Mouse (Mus musculus) megakaryocyte, adult 5-6 weeks (primary cell): Measurements from ENCODE around the gene Shroom2. TPM values are rescaled to one million over a fixed set of nuclear protein-coding genes. Genes with fewer than 3 reads are reported as not detected.

Experiments
- ATAC-seq: 2 replicates; pipeline ENCODE4 v1.8.0; 2016; ENCODE audit warnings: mild to moderate bottlenecking, inconsistent platforms; ENCODE audit not compliant: poor library complexity, severe bottlenecking
- total RNA-seq, 2 experiments: library from RNA; stranded (forward) in 1 of 2; stranded (reverse) in 1 of 2; fragments of 153-499, 151-499 nt in 1 of 2; fragments of 221-1000, 200-1000 nt in 1 of 2; gene quantifications; 2 replicates each; pipeline versions ENCODE4 v1.2.3 to v1.2.4; 2015 to 2017

Gene Shroom2
- total RNA-seq, 2 experiments from 2014 or later = 0.11 TPM; not detected in 1

- no peak for ATAC-seq
These were observed 65.6 kb downstream of the Shroom2 start for GRCm38 (mm10) chrX:152703624-152704023.

DNA sequence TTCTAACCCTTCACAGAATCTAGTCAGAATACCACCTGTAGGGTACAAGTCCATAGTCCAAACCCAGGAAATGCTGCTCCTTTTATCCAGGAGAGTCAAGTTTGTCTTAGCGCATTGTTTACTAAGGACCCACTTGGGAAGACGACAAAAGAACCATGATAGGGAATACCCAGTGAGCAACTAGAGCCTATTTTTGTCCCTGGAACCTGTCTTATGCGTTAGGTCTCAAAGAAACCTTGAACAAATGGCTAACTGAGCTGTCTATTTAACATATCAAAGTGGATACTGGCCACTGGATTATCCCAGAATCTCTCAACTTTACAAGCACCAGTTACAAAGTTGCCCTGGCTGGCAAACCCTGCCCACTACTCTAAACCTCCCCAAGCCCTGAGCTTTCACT lies 67.6 kb downstream of the Shroom2 start:
- no peak for ATAC-seq

- no peak for ATAC-seq
These were observed 78.4 kb downstream of the Shroom2 start for GRCm38 (mm10) chrX:152690788-152691291.

DNA sequence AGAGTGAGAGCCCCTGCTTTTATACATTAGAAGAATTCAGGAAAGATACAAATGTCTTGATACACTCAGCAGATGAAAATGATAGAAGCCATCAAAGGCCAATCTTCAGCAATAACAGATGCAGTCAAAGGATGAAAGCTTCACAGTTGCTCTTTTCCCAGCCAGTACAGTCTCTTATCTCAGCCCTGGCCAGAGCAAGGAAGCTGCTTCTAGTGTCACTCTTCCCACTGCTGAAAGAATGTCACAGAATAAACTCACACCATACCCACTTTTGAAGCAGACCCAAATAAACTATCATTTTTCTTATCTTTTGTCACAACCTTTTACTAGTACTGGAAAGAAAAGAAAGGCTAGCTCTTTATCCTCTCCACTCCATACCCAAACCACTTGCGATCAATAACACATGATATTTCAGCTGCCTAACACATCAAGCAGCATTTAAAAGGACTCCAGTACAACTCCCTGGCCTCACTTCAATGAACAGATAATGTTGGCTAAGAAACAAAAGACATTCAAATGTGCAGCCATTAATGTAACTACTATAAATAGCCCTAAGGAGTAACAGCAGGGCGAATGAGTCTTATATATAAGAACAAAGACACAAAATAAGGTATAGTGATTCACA lies 90.0 kb downstream of the Shroom2 start:
- no peak for ATAC-seq

DNA sequence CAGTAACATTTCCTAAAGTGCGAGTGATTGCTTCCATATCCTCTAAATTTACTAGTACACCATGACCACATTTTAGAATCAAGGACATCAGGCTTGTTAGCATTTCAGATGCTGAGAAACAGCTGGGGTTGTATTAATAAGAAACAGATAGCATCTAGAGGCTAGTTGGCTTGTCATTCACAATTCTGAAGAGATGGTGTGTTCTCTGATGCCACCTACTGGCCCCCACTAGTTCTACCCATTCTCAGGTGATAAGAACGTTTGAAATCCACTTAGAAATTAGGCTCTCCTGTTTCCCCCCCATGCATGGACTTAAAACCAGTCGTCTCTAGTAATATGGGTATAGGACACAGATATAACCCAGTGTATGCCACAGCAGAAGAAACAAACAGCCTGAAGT lies 92.9 kb downstream of the Shroom2 start:
- ATAC-seq = no peak

- no peak for ATAC-seq
These were observed 95.8 kb downstream of the Shroom2 start for GRCm38 (mm10) chrX:152673431-152673830.

DNA sequence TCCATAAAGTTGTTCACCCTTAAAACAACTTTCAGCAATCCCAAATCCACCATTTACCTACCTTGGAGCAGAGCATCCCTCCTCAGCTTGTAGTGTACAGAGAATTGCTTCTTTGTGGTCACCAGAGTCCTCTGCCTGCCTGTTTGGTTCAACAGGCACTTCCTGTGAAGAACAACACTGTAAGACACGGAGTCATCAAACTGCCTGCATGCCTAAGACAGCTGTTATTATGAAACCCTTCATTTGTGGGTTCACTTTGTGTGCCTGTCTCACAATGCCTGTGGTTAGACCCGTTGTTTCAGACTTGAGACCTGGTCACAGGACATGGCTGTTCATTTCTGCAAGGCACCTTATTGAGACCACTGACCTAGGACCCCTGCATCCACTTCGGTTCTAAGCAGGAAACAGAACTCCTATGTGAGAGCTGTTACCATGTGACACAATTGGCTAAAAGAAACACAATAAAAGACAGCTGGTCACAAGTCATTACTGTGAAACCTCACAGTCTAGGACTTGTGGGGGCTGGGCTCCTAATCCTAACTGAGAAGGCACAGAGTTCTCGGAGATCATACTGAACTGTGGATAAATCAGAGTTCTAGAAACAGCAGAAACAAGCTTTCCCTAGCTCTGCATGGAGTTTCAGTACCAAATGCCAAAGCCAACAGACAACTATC lies 111.8 kb downstream of the Shroom2 start:
- ATAC-seq = no peak

DNA sequence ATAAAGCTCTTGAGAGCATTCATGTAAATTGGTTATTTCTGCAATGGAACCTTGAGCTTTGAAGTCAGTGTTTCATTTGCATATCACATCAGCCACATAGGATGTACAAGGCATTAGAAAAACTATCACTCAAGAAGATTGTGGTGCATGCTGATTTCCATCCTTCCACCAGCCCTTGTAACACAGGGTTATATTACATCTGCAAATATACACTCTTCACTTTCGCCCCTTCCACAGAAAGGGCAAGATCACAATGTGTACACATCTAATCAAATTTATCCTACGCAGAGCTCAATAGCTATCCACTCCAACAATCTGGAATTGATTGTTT lies 112.7 kb downstream of the Shroom2 start:
- no peak for ATAC-seq

DNA sequence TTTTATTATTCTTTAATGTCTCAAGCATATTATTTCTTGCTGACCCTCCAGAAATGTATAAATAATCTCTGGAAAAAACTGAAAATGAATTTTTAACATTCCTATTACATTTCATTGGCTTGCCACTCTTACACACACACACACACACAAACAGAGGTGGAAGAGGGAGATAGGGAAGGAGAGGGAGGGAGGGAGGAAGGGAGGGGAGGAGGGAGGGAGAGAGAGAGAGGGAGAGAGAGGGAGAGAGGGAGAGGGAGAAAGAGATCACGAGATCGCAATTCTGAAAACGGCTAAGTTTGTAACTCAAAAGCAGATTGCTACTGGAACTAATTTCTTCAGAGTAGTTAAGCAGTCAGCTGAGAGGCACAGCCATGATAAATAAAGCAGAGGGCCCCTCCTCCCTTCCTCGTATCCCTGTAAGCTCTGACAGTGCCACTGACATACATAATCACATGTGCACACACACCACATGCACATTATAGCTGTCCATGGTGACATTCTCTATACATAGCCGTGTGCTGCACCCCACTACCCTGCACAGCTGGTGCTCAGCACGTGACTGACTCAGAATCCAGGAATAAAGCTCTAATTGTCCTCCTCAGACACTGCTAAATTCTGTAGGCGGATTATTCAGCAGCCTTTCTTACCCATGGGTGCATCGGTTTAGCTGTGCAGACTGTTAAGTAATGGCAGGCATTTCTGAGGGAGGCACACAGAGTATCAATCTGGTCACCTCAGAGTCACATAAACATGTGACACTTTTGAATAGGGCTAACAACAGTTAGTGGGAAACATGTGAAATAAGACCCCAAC lies 113.3 kb downstream of the Shroom2 start:
- ATAC-seq = no peak

DNA sequence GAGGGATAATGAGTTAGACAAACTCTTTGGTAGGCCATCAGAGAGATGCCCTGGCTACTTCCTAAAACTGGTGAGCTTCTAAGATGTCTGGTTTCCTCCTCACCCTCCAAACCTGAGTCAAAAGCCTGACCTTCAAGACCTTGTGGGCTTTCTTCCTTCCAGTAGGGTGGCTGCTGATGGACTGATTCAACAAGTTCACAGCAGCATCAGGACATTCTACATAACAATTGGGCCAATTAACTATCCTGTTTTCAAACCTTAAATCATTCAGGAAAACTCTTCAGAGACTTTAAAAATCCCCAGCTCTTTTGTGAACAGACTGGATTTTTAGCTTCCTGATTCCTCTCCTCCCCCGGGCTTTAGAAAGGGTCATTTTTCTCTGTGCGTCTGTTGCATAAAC lies 116.6 kb downstream of the Shroom2 start:
- no peak for ATAC-seq

GRCm38 (mm10) chrX:152644827-152645226 lies 124.4 kb downstream of the Shroom2 start:
- no peak for ATAC-seq

GRCm38 (mm10) chrX:152643679-152644638 lies 125.3 kb downstream of the Shroom2 start:
- no peak for ATAC-seq

- no peak for ATAC-seq
These were observed 126.1 kb downstream of the Shroom2 start for GRCm38 (mm10) chrX:152643201-152643600.

DNA sequence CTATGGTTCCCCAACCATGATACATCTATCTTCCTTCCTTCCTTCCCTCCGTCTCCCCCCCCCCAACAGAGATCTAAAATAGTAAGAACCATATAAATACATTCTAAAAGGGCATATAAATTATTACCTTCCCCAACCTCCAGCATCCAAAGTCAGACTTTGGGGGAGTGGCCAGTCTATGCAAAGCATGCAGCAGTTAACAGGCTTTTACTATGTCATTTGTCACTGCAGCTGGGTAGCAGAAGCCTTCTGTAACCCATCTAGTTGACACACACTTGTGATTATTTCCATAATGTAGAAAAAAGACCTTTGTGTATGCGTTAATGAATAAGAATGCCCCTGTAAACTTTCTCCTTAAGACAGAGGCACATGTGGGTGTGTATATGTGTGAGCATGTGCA lies 126.6 kb downstream of the Shroom2 start:
- no peak for ATAC-seq

GRCm38 (mm10) chrX:152635397-152635796 lies 133.9 kb downstream of the Shroom2 start:
- ATAC-seq = no peak

- ATAC-seq = no peak
These were observed 147.9 kb downstream of the Shroom2 start for GRCm38 (mm10) chrX:152621407-152621806.

DNA sequence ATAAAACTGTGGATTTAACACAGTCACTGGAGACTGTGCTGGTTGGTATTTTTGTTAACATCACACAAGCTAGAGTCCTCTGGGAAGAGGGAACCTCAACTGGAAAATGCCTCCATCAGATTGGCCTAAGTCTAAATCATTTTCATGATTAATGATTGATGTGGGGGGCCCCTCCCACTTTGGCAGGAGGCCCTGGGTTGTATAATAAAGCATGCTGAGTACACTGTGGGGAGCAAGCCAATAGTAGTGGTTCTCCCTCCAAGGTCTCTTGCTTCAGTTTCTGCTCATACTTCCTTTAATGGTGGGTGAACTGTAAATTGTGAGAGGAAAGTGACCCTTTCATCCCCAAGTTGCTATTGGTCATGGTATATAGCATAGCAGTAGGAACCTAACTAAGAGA lies 148.3 kb downstream of the Shroom2 start:
- ATAC-seq = no peak

DNA sequence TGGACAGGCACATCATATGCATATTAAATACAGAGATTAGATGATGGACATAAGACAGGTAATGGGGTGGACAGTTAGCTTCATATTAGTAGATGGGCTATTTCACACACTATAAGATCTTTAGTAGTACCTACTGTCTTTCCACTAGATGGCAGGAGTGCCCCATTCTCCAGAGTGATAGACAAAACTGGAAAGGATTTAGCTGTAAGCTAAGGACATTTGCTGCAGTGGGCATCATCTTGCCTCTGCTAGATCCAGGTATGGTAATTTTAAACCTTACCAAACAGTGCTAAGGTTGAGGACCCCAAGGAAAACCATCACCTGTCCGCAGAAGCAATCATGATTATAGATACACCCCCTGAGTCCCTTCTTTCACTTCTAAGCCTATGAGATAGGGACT lies 150.8 kb downstream of the Shroom2 start:
- ATAC-seq = no peak

DNA sequence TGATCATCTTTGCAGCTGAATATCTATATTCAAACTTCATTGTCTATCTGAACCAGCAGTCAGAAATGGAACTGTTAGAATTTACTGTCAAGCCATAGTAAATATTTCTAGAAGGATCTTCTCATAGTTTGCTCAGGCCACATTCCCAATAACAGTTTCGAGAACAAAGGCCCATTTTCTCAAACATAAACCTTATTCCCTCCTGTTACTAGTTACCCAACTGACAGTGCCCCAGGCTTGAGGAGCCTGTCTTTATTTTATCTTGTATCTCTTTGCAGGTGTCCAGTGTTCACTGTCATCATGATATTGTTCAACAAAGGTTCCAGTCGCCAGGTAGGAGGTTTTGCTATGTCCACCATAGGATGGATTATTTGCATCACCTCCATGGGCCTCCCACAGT lies 206.2 kb downstream of the Shroom2 start, which contains the start of gene Cldn34a:
Cldn34a (plus strand) TSS at position 301 of the 400 bp plus-strand sequence.
- no peak for ATAC-seq
